Mouse (Mus musculus) thymus, postnatal 14 days (tissue): ENCODE results near the gene Kctd19.
A peak's percentile ranks its signal among the peaks of the same experiment; 100 is the strongest.

ENCODE experiments used
- DNase-seq: peaks from one replicate; pipeline ENCODE4 v3.0.0; 2021

Kctd19 gene

DNA sequence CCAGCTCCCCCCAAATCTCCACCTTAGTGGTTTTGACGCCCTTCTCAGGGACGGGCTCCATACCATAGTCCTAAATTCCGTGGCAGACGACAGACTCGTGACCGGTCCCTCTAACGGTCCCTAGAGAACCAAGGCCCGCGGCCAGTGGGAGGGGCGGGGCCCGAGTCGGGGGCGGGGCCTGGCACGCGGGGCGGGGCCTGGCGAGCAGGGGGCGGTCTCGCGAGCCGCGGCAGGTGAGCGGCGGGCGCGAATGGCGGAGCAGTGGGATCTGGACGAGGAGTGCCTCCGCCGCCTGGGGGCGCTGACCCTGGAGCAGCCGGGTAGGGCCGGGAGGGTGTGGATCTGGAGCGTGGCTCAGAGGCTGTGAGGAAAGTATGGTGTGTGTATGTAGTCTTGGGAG is at the start of gene Kctd19, which contains the start of gene Lrrc36:
Gene Kctd19 (minus strand): TSS at position 112 of the 400 bp plus-strand sequence.
Gene Lrrc36 (plus strand): TSS at position 181 of the 400 bp plus-strand sequence.
- peak; percentile 56 for DNase-seq

DNA sequence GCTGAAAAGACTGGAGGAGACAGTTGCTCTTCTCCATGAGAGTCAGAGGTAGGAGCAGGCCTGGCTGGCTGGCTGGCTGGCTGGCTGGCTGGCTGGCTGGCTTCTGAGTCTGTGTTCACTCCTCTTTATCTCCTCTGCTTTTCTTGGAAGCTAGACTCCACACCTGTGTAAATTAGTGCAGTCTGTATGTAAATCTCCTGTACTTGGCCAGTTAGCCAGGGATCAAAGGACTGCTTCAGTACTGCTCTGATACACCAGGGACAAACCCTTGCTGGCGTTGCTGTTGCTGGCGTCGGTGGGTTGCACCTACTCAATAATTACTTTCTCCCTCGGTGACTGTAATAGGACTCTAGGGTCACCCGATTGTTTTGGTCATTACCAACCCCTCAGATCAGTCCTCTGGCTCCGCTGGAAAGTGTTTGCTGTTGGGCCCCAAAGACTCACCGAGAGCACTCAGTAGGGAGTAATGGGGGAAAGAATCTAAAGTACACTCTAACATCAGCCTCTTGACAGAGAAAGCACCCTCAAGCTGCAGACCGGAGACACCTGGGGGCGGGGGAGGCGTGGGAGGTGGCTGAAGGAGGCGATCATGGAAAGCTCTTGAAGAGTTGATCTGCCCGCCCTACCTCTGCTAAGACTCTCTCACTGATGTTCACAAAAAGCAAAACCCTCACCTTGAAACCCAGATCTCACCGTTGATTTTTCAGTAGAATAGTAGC is 47.9 kb upstream of the Kctd19 start:
- DNase-seq: no peak

DNA sequence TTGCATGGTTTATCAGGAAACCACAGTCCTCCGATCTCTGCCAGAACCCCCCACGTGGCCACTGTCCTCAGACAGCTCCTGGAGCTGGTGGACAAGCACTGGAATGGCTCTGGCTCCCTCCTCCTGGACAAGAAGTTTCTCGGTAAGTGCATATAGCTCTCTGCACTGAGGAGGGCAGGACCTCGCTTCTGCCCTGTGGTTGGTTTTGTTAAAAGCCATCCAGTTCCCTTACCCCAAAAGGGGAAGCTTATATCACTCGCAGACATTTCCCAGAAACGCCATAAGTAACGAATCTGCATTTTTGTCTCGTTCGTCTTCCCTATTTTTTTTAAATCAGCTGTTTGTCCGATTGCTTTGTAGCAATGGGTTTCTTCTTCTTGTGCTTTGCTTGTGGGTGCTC is 41.9 kb upstream of the Kctd19 start:
- DNase-seq: no peak

DNA sequence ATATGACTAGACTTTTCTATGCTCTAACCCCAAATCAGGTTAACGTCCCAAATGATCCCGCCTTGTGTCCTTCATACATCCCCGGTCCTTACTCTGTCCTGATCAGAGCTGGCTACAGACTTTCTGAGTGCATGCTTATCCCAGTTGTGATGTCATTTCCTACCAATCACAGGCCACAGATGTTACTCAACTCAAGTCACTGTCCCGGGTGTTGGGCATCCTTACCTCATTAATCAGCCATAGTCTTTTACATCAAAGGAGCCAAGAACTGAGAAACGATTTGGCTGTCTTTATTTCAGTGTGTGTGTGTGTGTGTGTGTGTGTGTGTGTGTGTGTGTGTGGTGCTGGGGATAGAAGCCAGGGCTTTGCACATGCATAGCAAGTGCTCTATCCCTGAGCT is 40.8 kb upstream of the Kctd19 start:
- DNase-seq: no peak

GRCm38 (mm10) chr8:105453296-105453695 is 40.0 kb upstream of the Kctd19 start:
- no peak for DNase-seq

- DNase-seq: no peak
These were observed 38.8 kb upstream of the Kctd19 start for GRCm38 (mm10) chr8:105451903-105452603.

GRCm38 (mm10) chr8:105450977-105451376 is 37.7 kb upstream of the Kctd19 start:
- DNase-seq: no peak

DNA sequence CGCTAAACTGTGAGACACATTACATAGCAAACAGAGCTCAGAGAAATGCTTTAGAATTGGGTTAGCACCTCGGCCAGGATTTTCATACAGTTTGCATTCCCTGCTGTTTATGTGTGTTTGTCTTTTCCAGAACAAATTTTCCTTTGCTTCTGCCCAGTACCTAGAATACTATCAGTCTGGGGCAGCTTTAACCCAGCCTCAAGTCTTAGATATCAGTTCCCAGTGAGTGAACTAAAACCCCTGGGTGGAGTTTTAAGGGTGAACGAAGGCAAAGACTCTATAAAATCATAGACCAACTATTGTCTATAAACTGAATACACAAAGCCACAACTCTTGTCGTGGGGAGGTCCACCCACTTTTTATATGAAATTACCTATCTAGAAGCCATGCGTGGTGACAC is 35.3 kb upstream of the Kctd19 start:
- no peak for DNase-seq

- DNase-seq: no peak
These were observed 34.9 kb upstream of the Kctd19 start for GRCm38 (mm10) chr8:105448188-105448587.

DNA sequence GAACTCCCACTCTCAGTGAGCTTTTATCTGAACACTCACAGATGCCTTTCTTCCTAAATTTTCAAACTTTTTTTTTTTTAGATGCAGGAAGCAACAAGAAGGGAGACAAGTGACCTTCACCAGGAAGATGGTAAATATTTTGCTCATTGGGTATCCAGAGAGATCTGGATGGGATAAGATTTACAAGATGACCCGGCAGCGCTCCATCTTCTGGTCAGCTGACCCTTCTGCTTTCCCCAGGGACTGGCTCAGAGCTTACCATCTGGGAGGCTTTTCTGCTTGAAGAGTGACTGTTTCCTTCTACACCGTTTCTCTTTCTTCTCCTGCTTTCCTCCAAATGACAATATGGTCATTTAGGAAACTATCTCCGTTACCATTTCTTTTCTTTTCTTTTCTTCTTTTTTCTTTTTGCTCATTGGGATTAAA is 32.8 kb upstream of the Kctd19 start:
- DNase-seq: no peak

GRCm38 (mm10) chr8:105445296-105446126 is 32.2 kb upstream of the Kctd19 start:
- DNase-seq: no peak

- no peak for DNase-seq
These were observed 29.4 kb upstream of the Kctd19 start for GRCm38 (mm10) chr8:105442661-105443060.

- peak; percentile 62 for DNase-seq
These were observed 28.1 kb upstream of the Kctd19 start for GRCm38 (mm10) chr8:105441433-105441832.

- peak; percentile 66 for DNase-seq
These were observed 25.6 kb upstream of the Kctd19 start for GRCm38 (mm10) chr8:105438865-105439264.

GRCm38 (mm10) chr8:105437078-105437748 is 23.9 kb upstream of the Kctd19 start:
- no peak for DNase-seq

DNA sequence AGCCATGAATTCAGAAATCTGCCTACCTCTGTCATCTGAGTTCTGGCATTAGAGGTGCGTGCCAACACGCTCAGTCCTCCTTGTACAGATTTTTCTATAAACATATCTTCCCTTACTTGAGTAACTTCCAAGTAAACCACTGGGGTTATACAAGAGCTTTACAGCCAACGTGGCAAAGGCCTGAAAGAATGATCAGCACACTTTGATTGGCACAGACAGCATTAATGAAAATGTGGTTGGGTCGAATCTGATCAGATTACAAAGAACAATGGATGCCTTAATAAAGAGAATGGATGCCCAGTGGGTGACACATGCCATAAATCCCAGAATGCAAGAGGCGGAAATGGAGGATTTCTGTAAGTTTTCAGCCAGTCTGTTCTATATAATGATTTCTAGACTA is 22.9 kb upstream of the Kctd19 start:
- DNase-seq: no peak

- peak; percentile 9 for DNase-seq
These were observed 20.8 kb upstream of the Kctd19 start for GRCm38 (mm10) chr8:105434136-105434535.

- DNase-seq: no peak
These were observed 20.2 kb upstream of the Kctd19 start for GRCm38 (mm10) chr8:105433511-105433910.

DNA sequence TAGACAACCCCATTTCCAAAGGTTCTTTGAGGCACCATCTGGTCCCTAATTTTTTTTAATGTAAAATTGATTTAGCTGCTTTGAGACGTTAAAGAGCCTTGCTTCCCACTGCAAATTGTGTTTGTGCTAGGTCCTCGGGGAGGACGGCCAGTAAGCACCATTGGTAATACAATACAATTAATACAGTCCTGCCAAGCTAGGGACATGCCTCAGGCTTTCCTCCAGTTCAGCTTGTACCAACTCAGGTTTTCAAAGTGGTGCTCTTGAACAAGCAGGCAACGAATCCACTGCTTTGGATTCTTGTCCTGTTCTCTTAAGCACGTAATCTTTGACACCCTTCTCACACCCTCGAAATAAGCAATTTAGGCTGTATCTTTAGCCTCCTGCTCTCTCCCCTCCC is 19.7 kb upstream of the Kctd19 start:
- no peak for DNase-seq

DNA sequence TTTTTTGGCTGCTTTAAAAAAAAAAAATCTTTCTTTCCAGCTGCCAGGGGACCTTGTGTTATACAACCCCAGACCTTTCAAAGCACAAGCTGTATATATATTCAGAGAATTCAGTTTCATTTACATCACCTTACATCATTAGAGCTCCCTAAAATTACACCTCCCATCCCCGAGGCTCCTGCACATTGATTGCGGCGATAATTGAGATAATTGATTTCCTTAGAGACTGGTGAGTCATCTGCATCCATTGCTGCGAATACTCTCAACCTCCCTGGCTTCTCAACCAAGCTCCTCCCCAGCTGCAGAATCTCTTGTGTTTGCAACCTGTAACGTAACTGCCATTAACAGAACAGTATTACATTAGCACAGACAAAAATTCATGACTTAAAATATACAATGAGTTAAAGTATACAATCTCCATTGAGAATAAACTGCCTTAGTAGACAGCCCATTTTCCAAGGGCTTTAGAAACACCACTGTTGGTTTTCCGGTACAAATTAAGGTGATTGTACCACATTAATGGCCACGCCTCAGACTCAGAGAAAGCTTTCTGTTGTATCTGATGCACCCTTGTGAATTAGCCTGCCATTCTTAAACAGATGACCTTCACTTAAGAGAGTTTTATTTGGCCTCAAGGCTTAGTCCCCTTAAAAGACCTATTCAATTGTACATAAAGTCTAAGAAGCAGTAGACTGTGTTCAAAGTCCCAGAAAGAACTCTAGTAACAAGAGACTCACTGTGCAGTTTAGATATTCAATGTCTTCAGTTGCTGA is 18.6 kb upstream of the Kctd19 start:
- no peak for DNase-seq

DNA sequence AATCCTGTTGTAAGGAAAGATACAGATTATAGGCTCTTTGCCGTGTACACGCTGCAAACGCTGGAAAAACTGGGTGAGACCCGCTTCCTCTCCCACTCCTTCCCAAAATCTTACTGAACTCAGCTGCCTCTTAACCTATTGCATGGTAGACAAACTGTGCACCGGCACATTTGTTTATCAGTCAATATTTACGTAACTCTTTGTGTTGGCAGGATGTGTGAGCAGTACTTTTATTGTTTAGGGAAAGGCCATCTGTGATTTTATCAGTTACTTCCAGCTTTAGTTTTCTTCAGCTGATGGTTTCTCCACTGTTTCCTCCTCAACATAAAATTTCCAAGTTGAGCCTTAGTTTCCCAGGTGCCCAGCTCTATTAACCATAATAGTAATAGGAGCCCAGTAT is 13.6 kb upstream of the Kctd19 start:
- DNase-seq: no peak

DNA sequence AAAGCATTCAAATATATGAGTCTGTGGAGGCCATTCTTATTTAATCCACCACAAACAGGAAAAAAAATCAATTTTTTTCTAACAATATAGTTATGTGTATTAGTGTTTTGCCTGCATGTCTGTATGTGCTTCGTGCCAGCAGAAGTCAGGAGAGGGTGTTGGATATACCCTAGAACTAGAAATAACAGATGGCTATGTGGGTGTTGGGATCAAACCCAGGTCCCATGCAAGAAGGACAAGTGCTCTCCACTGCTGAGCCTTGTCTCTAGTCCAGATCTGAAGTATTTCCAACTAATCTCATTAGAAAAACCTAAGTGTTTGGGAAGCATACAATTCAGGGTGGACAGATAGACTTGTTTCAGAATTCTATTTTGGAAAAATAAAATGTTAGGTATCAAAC is 8.7 kb upstream of the Kctd19 start:
- no peak for DNase-seq
